Mouse (Mus musculus) mature B cell (primary cell): Measurements from ENCODE around the gene Pigv.

Experiments used
- in situ Hi-C: fragments of 300-500 bp; cut with MboI; formaldehyde crosslinking; loops from 2 replicates; pipeline ENCODE4 v1.14.3; 2019

The Pigv gene

DNA sequence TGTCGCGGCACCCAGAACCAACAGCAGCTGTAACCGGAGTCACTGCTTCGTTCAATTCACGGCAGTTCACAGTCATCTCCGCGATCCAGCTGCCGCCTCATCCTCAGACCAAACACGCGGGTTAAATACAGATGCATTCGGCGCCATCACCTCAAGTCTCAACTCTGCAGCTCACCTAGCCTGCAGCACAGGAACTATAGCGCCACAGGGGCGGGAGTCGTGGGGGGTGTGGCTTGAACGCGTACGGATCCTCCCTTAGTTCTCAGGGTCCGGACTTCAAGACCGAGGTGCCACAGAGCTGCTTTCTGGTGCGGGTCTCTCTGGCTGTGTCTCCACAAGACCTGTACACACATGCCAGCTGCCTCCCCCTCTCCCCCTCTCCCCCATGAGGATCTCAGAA, 26.8 kb downstream of the Pigv start:
- in situ Hi-C loops, result no loop called here

DNA sequence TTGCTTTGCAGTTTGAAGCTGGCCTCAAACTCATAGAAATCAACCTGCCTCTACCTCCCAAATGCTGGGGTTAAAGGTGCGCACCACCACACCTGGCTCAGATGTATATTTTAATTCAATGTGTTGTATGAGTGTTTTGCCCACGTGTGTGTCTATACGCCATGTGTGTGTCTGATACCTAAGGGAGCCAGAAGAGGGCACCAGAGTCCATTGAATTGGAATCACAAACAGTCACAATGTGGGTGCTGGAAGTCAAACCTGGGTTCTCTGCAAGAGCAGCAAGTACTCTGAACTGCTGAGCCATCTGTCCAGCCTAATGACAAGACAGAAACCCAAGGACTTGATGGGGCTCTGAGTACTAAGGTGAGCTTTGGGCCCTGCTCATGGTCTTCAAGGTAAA, 27.3 kb downstream of the Pigv start:
- in situ Hi-C loops, result no loop called here

DNA sequence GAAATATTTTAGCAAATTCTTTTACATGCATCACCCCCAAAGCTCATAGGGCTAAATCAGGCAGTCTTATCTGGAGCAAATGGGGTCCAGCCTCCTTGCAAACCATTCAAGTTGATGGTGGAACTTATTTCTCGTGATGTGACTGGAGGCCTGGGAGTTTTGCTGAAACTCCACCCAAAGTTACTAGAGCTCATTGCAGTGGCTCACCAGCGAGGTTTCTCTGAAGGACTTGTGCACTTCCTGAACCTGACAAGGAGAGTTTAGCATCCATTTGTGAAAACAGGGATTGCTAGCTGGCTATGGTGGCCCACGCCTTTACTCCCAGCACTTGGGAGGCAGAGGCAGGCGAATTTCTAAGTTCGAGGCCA, 38.4 kb downstream of the Pigv start:
- in situ Hi-C loops, result no loop called here

DNA sequence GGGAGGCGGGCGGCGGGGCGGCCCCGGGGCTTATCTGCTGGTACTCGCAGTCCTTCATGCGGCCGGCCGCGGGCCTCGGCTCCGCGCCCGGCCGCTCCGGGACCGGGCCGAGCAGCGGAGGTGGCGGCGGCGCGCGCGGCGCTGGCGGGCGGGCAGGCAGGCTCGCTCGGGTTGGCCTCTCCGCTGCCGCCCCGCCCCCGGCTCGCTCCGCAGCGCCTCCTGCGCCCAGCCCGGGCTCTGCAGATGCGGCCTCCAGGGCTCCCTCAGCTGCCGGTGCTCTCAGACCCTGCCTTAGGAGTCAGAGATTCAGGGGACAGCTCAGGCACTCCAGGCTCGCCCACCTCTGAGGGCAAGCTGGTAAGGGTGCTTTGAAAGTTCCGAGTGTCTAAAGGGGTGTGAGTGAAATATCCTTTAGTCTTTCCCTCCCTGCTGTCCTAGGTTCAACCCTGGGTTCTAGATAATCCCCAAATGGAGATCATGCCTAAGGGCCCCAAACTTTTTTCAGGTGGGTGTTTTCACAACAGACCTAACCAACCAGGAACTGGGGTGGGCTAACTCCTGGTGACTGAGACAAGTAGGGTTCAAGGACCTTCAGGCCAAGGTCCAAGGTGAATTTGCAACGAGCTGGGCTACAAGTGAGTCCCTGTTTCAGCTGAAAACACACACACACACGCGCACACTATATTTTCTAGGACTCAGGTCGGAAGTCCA, 39.0 kb downstream of the Pigv start:
- in situ Hi-C loops, result no loop called here

DNA sequence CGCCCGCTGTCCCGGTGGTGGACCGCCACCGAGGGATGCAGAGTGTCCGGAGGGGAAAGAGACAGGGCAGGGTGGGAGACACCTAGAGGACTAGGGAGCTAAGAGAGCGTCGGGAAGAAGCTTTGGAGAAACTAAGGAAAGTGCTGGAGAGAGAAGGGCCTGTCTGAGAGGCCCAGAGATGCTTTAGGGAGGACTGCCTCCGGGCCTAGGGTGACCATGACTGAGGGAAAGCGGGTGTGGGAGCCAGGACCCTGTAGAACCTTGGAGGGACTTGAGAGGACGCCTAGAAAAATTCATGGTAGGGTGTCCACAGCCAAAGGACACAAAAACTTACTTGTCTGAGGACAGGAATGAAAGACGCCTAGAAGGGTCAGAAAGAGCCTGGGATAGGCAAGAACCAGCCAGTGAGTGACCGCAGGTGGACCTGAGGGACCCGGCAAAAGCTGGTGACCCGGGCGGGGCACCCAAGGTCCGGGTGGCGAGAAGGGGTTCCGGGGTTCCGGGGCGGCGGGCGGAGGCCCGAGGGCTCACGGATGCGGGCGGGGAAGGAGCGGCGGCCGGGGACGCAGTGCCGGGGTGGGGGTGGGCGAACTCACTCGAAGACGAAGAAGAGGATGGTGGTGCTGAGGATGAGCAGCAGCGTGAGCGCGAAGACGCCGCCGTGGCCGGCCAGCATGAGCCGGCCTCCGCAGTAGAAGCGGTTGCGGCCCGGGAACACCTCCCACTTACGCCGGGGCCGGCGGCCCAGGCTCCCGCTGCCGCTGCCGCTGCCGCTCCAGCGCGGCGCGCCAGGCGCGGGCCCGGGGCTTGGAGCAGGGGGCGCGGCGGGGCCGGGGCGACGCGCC, 39.7 kb downstream of the Pigv start:
- in situ Hi-C loops, result no loop called here

DNA sequence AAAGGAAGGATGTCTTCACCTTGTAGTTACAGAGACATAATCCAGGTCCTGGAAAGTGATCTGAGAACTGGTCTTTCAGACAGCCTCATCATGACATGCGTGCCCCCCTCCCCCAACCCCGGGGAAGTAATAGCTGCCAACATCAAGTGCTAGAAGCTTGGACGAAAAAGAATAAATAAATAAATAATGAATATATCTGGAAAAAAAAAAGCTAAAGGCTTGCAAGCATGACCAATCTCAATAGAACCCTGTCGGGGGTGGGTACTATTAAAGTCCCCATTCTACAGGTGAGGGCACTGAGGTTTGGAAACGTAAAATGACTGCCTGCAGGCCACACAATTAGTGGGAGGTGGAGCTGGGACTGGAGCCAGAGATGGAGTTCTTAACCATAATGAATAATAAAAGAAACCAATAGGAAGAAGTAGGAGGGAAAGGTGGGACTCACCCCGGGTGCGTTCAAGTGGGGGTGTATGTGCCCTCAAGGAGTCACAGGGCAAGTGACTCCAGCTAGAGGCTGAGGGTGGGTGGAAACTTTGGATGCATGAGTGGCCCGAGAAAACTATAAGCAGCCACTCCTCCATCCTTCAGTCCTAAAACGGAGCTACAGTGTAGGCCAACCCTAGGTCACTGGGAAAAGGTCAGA, 40.6 kb downstream of the Pigv start:
- in situ Hi-C loops, result no loop called here

DNA sequence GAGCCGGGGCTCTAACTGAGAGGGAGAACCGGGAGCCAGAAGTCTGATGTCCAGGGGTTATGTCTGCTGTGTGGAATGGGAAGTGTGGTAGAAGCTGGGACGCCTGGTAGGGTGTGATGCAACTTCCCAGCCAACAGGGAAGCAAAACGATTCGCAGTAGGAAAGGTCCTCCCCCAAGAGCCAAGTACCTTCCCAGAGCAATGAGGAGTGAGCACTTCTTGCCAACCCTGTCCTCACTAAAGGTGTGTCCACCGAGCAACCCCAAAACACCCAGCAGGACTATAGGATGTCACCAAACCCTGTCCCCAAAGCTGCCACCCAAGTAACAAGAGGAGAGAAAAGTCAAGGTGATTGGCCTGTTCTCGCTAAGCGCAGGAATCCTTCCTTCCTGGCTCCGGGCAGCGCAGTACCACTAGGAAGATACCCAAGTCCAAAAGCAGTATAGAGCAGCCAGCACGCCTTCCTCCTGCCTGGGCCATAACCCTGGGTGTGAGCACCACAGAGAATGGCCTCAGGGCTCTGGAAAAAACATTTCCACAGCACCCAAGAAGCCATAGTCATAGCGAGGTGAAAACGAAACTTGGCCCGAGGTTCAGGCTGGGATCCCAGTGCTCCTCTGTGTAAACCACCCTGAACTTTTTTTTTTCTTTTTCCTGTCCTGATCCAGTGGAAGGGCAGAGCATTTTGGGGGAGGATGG, 41.2 kb downstream of the Pigv start:
- in situ Hi-C loops, result no loop called here

DNA sequence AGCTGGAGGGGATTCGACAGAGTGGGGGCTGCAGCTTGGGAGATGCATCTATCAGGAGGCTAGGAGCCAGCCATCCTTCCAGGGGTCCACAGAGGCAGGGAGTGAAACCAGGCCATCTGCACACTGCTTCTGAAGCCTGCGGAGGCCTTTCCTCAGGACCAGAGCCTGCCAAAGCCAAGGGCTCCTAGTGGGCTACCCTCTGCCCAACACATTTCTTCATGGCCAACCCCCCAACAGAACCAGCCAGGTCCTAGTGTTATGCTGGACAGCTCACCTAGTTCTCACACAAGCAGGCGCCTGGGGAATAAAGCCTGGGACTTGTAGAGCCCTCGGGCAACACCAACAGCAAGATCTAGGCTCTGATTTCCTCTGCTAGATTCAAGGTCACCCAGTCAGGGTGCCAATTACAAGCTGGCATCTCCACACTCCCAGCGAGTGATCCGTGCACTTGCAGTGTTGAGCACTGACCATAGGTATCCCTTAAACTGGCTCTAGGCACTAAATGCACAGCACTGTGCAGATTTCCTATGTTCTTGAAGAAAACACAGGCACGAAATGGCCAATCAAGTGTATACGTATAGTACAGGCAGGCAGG, 42.0 kb downstream of the Pigv start:
- in situ Hi-C loops, result no loop called here

DNA sequence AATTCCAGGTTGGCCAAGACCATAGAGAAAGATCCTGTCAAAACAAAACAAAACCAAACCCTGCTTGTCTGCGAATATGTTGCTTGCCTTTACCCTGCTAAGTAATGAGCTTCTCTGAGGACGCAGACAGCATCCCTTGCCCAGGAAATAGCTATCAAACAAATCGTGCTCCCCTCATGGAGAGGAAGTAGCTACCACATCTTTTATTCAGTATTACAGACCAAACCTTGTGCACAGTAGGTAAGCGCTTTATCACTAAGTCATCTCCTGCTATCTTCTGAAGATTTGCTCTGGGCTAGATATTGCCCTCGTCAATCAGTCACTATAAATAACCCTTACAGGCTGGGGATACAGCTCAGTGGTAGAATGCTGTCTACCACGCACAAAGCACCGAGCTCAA, 43.3 kb downstream of the Pigv start:
- in situ Hi-C loops, result no loop called here

DNA sequence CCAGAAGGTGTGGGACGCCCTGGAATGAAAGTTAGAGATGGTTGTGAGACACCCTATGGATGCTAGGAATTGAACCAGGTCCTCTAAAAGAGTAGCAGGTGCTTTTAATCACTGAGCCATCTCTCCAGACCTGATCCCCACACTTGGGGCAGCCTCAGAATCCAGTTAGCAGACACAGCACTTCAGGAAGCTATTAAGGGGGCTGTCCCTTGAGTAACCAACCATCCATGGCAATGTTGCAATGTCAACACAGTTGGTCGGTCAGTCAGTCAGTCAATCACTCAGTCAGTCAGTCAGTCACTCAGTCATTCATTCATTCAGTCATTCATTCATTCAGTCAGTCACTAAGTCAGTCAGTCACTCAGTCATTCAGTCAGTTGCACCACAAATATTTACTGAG, 43.9 kb downstream of the Pigv start:
- in situ Hi-C loops, result no loop called here

DNA sequence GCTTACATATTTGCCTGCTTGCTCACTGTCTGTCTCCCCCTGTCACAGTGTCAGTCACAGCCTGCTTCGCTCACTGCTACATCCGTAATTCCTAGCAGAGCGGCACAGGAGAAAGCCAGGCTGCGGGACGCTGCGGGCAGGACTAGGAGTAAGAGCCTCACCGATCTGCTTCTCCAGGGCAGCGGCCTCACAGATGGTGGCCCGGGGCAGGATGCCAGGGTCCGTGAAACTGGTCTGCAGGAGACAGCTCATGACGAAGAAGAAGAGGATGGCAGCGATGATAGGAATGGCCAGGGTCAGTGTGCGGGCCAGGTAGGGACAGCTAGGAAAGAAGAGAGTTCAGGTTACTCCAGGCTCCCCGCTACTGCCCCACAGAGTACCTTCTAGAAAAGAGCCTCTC, 45.4 kb downstream of the Pigv start:
- in situ Hi-C loops, result no loop called here

DNA sequence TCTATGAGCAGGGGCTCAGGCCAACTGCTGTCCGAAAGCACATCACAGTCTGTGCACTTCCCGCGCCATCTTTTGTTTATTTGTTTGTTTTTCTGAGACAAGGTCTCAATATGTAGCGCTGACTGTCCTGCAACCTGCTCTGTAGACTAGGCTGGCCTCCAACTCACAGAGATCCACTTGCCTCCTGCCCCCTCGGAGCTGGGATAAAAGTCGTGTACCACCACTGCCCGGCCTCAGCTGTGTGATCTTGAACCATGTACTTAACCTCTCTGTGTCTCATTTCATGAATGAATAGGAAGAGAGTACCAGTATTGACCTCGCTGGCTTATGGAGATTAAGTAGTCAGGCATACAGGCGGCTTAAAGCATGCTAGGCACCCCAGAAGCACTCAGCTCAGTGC, 45.8 kb downstream of the Pigv start:
- in situ Hi-C loops, result no loop called here

DNA sequence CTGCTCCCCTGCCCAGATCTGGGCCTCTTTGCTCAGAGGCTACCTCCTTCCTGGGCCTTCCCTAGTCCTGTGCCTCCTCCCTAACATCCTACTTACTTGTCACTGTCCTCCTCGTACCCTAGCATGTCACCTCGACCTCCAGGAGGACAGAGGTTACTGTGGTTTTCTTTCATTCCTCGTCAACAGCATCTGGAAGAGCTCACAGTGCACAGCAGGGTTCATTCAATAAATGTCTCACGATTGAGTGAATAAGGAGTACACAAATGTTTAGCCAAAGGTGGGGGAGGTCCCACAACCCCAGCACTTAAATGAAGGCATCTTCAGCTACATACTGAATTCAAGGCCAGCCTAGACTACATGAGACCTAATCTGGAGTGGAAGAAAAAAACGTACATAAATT, 46.2 kb downstream of the Pigv start:
- in situ Hi-C loops, result no loop called here

DNA sequence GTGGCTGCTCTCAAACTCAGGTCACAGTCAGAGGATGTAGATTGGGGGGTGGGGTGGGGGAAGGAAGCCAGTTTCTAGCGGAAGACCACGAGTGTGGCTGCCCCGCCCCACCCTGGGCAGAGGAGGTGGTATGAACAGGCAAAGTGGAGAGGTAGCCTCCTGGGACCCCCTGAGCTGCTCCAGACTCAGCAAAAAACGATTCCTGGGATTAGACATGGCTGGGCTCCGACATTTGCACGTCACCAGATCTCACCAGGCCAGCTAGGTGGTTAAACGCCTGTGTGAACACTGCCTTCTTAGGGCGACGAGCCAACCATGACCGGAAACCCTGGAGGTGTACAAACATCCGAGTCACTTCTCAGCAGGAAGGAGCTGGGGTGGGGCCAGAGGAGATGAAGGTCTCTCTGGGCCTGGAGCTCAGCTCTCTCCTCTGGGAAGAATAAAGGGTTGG, 46.8 kb downstream of the Pigv start:
- in situ Hi-C loops, result no loop called here

DNA sequence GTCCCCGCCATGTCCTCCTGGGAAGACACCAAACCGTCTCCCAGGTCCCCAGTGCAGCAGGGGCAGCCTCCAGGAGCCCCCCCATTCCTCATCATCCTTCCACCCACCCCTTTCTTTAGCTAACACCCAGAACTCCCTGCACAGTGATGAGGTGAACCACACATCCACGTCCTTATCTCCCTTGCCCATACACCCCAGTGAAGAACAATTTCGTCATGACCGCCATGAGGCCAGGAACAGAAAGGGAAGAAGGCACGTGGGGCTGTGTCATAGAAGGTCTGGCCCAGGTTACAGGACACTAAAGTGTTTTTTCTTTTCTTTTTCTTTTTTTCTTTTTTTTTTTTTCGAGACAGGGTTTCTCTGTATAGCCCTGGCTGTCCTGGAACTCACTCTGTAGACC, 47.6 kb downstream of the Pigv start:
- in situ Hi-C loops, result no loop called here

DNA sequence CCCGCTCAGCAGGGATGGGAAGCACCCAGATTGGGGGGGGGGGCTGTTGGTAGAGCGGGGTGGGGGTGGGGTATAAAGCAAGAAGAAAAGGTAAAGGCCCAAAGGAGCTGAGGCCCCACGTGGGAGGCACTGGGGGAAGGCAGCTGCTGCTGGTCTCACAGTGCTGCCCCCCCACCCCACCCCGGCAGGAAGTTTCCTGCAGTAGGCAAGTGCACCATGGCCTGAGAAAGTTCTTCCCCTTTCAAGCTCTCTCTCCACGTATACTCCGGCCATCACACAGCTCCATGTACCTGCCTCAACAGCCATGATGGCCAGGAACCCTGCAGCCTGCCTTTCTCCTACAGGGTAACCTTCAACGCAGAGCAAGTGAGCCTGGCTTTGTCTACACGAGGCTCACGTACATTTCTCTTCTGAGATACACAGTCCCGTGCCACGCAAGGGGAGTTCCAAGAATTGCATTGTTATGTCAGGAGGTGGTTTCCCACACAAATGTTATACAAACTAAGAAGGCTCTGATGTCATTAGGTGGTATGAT, 50.2 kb downstream of the Pigv start:
- in situ Hi-C loops, result no loop called here

DNA sequence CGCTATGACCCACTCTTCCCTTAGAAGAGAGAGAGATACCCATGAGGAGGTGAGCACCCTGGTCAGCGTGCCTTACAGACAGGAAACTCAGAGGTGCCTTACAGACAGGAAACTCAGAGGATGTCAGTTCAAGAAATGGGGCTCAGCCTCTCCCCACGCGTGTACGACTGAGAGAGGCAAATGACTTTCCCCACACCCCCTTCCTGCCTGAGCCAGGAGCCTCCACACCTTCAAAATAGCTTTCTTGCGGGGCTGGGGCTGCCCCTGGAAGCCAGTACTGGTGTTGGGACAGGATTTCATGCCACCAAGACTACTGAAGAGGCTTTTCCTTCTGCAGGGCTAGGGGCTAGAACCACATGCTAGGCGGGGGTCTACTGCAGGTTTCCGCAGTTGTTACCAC, 51.8 kb downstream of the Pigv start:
- in situ Hi-C loops, result no loop called here

DNA sequence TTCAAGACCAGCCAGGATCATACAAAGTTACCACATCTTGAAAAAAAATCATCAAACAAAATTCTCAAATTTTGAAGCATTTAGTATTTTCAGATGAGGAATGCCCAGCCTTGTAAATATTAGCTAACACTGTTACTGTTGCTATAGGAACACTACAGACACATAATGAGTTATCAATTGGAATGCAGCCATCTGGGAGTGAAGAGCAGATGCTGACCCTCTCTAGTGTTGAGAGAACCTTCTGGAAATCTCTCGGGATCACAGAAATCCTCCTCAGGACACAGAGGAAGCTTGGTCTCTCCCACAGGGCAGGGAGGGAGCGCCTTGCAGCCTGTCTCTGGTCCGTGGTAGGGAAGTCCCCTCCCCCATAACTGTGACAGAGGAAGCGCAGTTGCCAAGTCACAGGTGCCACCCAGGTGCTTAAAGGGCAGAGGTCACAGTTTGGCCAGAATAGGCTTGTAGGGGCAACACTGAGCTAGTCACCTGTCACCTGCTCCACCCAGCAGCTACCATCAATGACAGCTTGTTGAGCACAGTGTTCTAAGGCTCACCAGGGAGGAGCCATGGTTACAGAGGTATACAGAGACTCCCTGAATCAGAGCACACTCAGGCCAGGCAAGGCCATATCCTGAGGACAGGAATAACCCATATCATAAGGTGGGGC, 52.8 kb downstream of the Pigv start:
- in situ Hi-C loops, result no loop called here

DNA sequence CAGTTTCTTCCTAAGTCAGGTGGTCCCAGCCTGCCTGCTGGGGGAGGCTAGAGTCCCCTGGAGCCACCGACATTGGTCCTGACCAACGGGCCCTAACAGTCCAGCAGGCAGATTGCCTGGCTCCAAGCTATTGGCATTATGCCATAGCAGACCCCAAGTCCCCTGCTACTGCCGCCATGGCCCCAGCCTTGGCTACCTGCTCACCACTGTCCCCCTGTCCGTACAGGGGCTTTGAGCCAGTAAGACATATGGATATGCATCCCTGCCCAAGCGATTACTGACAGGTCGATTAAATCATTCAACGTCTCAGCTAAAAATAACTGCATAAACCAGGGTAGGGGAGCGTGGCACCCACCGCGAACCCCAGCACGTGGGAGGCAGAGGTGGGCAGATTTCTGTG, 54.5 kb downstream of the Pigv start:
- in situ Hi-C loops, result no loop called here

DNA sequence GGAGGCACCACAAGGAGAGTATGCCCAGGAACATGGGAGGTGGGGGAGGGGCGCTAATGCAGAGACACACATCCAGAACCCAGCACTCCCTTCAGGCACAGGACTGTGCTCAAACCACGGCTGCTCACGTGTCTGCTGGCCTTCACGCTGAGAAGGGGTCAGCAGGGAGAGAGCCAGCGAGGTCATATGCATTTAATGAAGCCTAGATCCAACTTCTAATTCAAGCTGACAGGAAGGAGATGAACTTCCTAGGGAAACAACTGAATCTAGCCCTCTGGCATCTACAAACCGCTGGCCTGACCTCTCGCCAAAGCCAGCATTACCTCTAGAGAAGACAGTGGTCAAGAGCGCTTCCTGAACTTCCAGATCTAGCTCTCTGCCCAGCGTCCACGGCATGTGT, 57.0 kb downstream of the Pigv start:
- in situ Hi-C loops, result no loop called here

DNA sequence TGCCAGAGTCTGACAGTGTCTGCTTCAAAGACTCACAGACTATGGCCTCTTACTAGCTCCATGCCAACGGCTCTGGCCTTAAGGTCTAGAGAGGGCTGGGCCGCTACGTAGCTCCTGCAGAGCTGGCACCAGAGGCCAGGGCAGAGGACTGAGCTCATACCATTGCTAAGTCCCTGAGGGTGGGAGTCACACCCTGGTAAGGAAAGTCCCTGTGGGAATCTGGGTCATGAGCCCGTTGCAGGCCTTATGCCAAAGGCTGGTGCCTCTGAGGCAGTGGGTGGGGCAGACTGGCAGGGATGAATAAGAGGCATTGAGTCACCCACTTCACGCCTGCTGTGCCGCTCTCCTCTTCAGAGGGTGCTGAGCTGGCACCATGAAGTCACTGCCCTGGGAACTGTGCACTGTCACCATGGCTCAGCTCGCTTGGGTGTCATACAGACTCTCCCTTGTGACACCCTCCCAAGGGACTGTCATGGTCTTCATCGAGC, 58.1 kb downstream of the Pigv start:
- in situ Hi-C loops, result no loop called here
